Mouse (Mus musculus): ENCODE measurements around the gene Pkd1l2. TPM values are rescaled to one million over a fixed set of nuclear protein-coding genes. Genes with fewer than 3 reads are reported as not detected.

Gene Pkd1l2
- total RNA-seq, 4 experiments from 2014 or later: 0.06 to 0.27 (median 0.11) TPM; not detected in 1

DNA sequence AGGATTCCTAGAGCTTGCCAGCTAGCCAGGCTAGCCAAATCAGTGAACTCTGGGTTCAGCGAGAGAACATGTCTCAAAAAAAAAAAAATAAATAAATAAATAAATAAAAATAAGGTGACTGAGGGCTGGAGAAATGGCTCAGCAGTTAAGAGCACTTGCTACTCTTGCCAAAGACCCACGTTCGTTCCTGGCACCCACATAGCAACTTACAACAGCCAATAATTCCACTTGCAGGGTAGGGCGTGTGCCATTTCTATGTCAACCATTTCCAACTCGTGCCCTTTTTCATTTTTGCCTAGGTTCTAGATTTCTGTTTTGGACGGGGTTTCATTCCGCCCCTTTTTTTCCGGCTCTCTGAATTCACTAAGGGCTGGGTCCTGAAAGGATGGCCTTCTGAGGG lies 104.2 kb downstream of the Pkd1l2 start:
- no peak for DNase-seq (ENCODE audit: low spot score in 2 of 2)

DNA sequence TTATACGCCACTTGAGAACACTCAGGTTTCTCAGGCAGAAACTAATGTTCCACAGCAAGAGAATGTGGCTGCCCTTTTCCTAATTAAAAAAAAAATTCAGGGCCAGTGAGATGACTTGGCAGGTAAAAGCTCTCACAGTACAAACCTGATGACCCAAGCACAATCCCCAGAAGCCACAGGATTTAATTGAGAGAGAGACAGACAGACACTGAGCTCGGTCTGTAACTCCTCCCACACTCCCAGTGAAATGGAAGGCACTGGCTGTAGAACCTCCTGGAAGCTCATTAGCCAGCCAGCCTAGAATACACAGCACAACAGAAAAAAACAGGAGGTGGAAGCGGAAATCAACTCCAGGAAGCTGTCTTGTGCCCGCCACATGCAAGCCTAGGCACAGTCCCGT lies 106.6 kb downstream of the Pkd1l2 start:
- DNase-seq (ENCODE audit: low spot score in 2 of 2): no peak

DNA sequence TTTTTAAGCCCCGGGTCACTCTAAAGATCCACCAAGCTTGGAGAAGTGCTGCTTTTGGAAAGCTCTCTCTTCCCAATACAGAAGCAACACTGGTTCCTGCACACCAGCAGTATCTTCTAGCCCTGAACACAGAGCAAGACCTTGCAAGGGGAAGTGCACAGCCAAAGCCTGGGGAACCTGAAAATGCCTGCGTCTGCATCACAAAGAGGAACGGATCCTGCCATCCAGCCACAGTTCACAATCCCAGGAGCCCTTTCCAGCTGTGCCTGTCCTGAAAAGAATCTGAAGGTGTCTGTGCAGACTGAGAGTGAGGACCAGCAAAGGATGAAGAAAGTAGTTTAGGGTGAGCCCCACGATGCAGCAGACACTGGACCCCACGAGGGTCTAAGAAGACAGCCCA lies 107.2 kb downstream of the Pkd1l2 start:
- no peak for DNase-seq (ENCODE audit: low spot score in 2 of 2)

DNA sequence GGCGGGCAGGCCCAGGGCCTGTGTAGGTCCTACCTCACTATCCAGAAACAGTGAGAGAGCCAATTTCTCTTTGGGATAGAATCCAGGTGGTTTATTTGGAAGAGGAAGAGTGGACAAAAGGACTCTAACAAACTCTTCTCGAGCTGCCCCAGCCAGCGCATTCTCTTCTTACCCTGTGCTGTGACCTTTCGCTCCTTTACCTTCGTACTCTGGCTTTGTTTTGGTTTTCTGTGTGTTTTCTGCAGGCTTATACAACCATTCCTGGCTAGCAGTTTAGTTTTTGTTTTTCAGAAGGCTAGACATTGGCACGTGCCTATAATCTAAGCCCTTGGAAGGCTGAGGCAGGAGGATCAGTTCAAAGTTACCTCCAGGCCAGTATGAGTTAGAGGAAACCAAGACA lies 112.7 kb downstream of the Pkd1l2 start:
- DNase-seq (ENCODE audit: low spot score in 2 of 2): no peak

DNA sequence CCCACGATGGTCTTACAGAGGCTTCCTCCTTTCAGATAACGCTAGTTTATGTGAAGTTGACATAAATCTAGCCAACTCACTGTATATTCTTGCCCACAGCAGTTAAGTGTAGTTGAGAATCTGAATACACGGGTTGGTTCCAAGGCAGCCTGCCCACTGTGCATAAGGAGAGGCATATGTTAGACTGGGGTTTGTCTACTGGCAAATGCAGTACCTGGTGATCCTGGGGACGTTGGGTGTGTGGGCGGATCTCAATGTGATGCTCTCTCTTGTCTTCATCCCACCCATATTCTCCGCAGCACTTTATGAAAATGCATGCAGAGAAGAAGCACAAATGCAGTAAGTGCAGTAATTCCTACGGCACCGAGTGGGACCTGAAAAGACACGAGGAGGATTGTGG lies 127.8 kb downstream of the Pkd1l2 start:
- DNase-seq (ENCODE audit: low spot score in 2 of 2): peak; percentile 83 to 88

DNA sequence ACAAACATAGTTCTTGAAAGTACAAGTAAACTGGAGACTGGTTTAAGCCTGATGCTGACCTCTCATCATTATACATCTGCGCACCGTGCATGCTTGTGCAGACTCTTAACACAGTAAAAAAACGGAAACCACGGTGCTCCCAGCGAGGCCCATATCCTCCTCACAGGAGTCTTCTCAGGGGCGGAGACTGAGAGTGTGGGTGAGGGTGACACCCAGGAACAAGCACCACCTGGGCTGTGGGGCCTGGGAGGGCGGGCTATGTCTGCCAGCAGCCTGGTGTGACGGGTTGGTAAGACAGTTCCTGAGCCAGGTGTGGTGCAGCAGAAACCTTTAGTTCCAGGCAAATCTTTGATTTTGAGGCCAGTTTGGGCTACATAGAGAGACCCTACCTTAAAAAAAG lies 129.8 kb downstream of the Pkd1l2 start:
- no peak for DNase-seq (ENCODE audit: low spot score in 2 of 2)

DNA sequence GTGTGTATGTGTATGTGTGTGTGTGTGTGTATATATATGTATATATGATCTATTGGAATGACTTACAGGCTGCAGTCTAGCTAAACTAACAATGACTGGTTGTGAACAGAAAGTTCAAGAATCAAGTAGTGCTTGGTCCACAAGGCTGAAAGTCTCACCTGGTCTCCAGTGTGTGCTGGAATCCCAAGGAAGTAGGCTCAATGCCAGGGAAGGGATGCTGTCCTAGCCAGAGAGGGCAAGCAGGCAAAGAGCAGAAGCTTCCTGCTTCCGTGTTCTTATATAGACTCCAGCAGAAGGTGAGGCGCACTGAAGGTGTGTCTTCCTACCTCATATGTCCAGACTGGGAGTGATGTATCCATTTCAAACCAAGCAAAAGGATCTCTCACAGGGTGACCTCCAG lies 130.5 kb downstream of the Pkd1l2 start:
- DNase-seq (ENCODE audit: low spot score in 2 of 2): no peak

DNA sequence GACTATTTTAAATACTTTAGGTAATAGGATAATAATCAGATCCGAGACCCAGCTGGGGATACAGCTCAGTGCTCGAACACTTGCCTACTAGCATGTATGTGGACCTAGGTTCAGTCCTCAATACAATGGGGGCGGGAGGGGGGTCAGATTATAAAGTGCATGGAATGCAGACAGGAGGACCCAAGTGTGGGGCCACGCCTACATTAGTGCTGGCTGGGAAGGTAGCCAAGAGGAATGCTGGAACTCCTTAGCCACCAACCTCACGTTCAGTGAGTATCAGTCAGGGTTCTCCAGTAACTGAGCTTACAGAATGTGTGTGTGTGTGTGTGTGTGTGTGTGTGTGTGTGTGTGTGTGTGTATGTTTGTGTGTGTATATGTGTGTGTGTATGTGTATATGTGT lies 130.9 kb downstream of the Pkd1l2 start:
- no peak for DNase-seq (ENCODE audit: low spot score in 2 of 2)

DNA sequence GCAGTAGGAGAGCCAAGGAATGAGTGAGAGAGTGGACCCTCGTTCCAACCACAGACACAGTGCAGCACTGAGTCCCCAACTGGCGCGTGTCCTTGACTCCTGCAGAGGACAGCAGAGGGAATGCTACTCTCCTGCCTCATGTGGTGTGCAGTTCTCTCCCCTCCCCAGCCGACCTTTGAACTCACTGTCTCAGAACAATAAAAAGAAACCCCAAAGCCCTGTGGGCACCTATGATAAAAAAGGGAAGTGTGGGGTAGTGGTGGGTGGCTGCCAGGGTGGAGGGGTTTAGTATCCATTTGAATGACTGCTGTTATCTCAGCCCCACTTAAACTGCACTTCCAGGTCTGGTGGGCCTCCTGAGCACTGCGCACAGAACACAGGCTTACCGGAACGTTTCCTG lies 134.7 kb downstream of the Pkd1l2 start:
- no peak for DNase-seq (ENCODE audit: low spot score in 2 of 2)

DNA sequence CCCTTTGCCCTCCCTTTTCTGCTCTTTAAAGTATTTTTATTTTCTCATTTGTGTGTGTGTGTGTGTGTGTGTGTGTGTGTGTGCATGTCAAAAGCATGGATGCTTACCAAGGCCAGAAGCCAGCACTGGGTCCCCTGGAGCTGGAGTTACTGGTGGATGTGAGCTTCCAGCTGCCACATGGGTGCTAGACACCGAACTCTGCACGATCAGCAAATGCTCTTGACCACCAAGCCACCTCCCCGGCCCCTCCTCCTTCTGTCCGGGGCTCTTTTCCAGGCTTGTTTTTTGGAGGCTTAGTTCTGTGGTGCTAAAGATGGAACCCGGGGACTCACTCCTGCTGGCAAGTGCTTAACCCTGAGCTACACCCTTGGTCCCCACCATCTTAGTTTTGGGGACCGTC lies 135.4 kb downstream of the Pkd1l2 start:
- no peak for DNase-seq (ENCODE audit: low spot score in 2 of 2)

DNA sequence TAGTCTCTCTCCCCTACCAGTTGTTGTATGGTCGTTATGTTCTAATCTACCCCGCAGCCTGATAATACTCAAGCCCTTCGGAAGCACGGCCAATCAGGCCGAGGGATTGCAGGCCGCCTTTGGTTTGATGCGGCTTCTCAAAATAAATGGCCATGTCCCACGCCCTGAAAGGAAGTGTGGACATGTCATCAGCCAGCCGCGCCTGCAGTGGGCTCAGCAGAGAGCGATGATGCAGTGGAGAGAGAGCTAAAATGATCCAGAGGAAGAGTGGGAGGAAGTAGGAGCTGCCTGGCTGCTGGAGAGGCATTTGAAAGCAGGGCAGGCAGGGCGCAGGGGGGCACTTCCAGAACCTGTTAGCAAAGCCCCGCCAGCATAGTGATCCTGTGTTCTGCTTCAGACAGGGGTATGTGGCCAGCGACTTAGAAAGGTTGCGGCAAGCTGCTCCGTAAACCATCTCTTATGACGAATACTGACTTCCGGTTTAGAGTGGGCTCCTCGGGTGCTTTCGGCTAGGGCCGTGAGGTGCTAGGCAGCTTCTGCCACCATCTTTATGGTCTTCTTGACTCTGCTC lies 135.9 kb downstream of the Pkd1l2 start:
- peak in 1 of 2 experiments; percentile 23 for DNase-seq (ENCODE audit: low spot score in 2 of 2)

Other genes with a start within 250 kb of the Pkd1l2 start
- gene Cmc2, start 161.0 kb downstream of the Pkd1l2 start, total RNA-seq (2022): 10 to 100 TPM; 11.8 to 13.6 (median 13.1) TPM
- gene Cenpn, start 160.7 kb downstream of the Pkd1l2 start, total RNA-seq (2022): 1 to 10 TPM; 1.1 to 1.9 (median 1.6) TPM
- 10 to 100 TPM; 44.4 to 47.7 (median 45.2) TPM for gene Atmin, start 139.1 kb downstream of the Pkd1l2 start, total RNA-seq (2022)
- gene 1700030J22Rik, start 103.5 kb downstream of the Pkd1l2 start, total RNA-seq (2022): 10 to 100 TPM in 1 of 4 experiments, 1 to 10 TPM in 3; 7.3 to 10.6 (median 8.6) TPM
- 10 to 100 TPM; 46.0 to 53.2 (median 48.7) TPM for gene Gcsh, start 88.9 kb downstream of the Pkd1l2 start, total RNA-seq (2022)
- under 1 TPM in 3 of 4 experiments, not detected in 1; 0.14 to 0.47 (median 0.20) TPM for gene Bco1, start 13.4 kb upstream of the Pkd1l2 start, total RNA-seq (2022)
- gene Gan, start 75.7 kb upstream of the Pkd1l2 start, total RNA-seq (2022): 10 to 100 TPM; 18.1 to 20.3 (median 19.0) TPM
- gene Cmip, start 174.6 kb upstream of the Pkd1l2 start, total RNA-seq (2022): 100 to 1,000 TPM; 252 to 278 (median 268) TPM

Measured in layer of hippocampus, adult 8-10 months (tissue).